Mouse (Mus musculus) right cerebral cortex, adult 18-20 months (tissue): Measurements from ENCODE around the gene Glud1.

Experiments
- DNase-seq: peaks from one replicate; pipeline ENCODE4 v3.0.0; 2022; ENCODE audit warnings: mixed read lengths

The Glud1 gene

GRCm38 (mm10) chr14:34382921-34383704 is 72.6 kb downstream of the Glud1 start:
- DNase-seq, result no peak

GRCm38 (mm10) chr14:34393295-34393694 is 82.8 kb downstream of the Glud1 start:
- no peak for DNase-seq
